Mouse (Mus musculus) neural tube, embryonic 11.5 days (tissue): ENCODE measurements around the gene Gm4894. TPM values are rescaled to one million over a fixed set of nuclear protein-coding genes. Genes with fewer than 3 reads are reported as not detected.

Experiments used
- ATAC-seq: fragments of 200-750 bp; cut with Nextera tagmentation; 2 replicates; pipeline ENCODE4 v1.8.0; 2017; ENCODE audit warnings: moderate number of reproducible peaks, mild to moderate bottlenecking, moderate TSS enrichment, moderate library complexity; ENCODE audit not compliant: insufficient read depth, low FRiP score, low TSS enrichment
- DNase-seq: peaks from one replicate; pipeline ENCODE4 v3.0.0-alpha.2; 2015; ENCODE audit warnings: low spot score
- H3K27ac ChIP-seq: fragments of 300-500 bp; sonication (generic); 2 replicates; pipeline ENCODE4 v1.5.1; 2014; ENCODE audit warnings: low read depth, mild to moderate bottlenecking, low read length
- H3K27me3 ChIP-seq: fragments of 300-500 bp; sonication (generic); 2 replicates; pipeline ENCODE4 v1.6.1; 2014; ENCODE audit warnings: mild to moderate bottlenecking, low read length, mixed read lengths; ENCODE audit not compliant: control insufficient read depth, insufficient read depth
- H3K36me3 ChIP-seq: fragments of 300-500 bp; sonication (generic); 2 replicates; pipeline ENCODE4 v1.6.1; 2014; ENCODE audit warnings: mild to moderate bottlenecking, low read length, moderate library complexity, mixed read lengths; ENCODE audit not compliant: control insufficient read depth, insufficient read depth
- H3K4me1 ChIP-seq: fragments of 300-500 bp; sonication (generic); 2 replicates; pipeline ENCODE4 v1.6.1; 2014; ENCODE audit warnings: low read length, mixed read lengths; ENCODE audit not compliant: control insufficient read depth, insufficient read depth
- H3K4me2 ChIP-seq: fragments of 300-500 bp; sonication (generic); 2 replicates; pipeline ENCODE4 v1.6.1; 2014; ENCODE audit warnings: low read depth, mild to moderate bottlenecking, moderate library complexity
- H3K4me3 ChIP-seq: fragments of 300-500 bp; sonication (generic); 2 replicates; pipeline ENCODE4 v1.5.1; 2014; ENCODE audit warnings: low read depth, low read length
- H3K9ac ChIP-seq: fragments of 300-500 bp; sonication (generic); 2 replicates; pipeline ENCODE4 v1.6.1; 2014; ENCODE audit warnings: mild to moderate bottlenecking, low read length
- H3K9me3 ChIP-seq: fragments of 300-500 bp; sonication (generic); 2 replicates; pipeline ENCODE4 v1.6.1; 2016; ENCODE audit warnings: low read length; ENCODE audit not compliant: control insufficient read depth
- WGBS: fragments of 180-500 bp; shearing (Covaris S2); extraction: QIAGEN DNeasy Blood & Tissue Kit; methylation state at CpG from one replicate; pipeline ENCODE4 v1.1.7; 2014; 5-methylcytosine and 5-hydroxymethylcytosine counted together
- polyA plus RNA-seq: library from polyadenylated mRNA; unstranded; fragments of >200 nt; fragmentation: Nextera tagmentation; extraction: Ambion mirVana; gene quantifications from 2 replicates; pipeline ENCODE4 v1.2.1, GENCODE M21; 2014

The Gm4894 gene
- polyA plus RNA-seq, 1 experiment from 2014 or later, result not detected

GRCm38 (mm10) chr9:49268949-49269348 lies 18.6 kb downstream of the Gm4894 start:
- Histone ChIP-seq H3K9me3 (no peaks in the 10 kb centered on the region), H3K4me1 (no peaks in the 10 kb centered on the region), H3K36me3 (no peaks in the 10 kb centered on the region), H3K4me2 (no peak overlapping the region), H3K27me3 (no peaks in the 10 kb centered on the region), H3K4me3 (no peak overlapping the region), H3K9ac (no peak overlapping the region), H3K27ac (no peak overlapping the region)
- WGBS, result 73% methylated on average over 7 of the region's 7 CpGs
- DNase-seq, result no peak
- ATAC-seq, result no peak

GRCm38 (mm10) chr9:49273566-49273965 lies 23.2 kb downstream of the Gm4894 start:
- DNase-seq, result peak; percentile 27
- Histone ChIP-seq H3K4me1 (no peaks in the 10 kb centered on the region), H3K9me3 (no peaks in the 10 kb centered on the region), H3K4me3 (no peak overlapping the region), H3K27ac (no peak overlapping the region), H3K4me2 (no peak overlapping the region), H3K27me3 (no peaks in the 10 kb centered on the region), H3K36me3 (no peaks in the 10 kb centered on the region), H3K9ac (no peak overlapping the region)
- WGBS, result 45% methylated on average over 7 of the region's 7 CpGs
- ATAC-seq, result no peak

- 69% methylated on average over 4 of the region's 4 CpGs for WGBS
- no peak for DNase-seq
Measured at GRCm38 (mm10) chr9:49275976-49276375, 25.6 kb downstream of the Gm4894 start.

GRCm38 (mm10) chr9:49276542-49277334 lies 26.4 kb downstream of the Gm4894 start:
- no peaks in the 10 kb centered on the region for H3K4me1 ChIP-seq
- H3K27ac ChIP-seq, result no peak overlapping the region
- H3K4me3 ChIP-seq, result no peak overlapping the region
- H3K36me3 ChIP-seq, result no peaks in the 10 kb centered on the region
- 91% methylated on average over 11 of the region's 11 CpGs for WGBS
- H3K4me2 ChIP-seq, result no peak overlapping the region
- no peak for ATAC-seq
- no peaks in the 10 kb centered on the region for H3K27me3 ChIP-seq
- DNase-seq, result no peak
- H3K9me3 ChIP-seq, result no peaks in the 10 kb centered on the region
- H3K9ac ChIP-seq, result no peak overlapping the region

More at GRCm38 (mm10) chr9:49275976-49276375, 25.6 kb downstream of the Gm4894 start:
- Histone ChIP-seq H3K4me1 (no peaks in the 10 kb centered on the region), H3K27me3 (no peaks in the 10 kb centered on the region), H3K9me3 (no peaks in the 10 kb centered on the region), H3K9ac (no peak overlapping the region), H3K27ac (no peak overlapping the region), H3K4me2 (no peak overlapping the region), H3K36me3 (no peaks in the 10 kb centered on the region), H3K4me3 (no peak overlapping the region)
- ATAC-seq, result no peak

GRCm38 (mm10) chr9:49295101-49295500 lies 44.8 kb downstream of the Gm4894 start:
- no peaks in the 10 kb centered on the region for H3K36me3 ChIP-seq
- no peak for ATAC-seq
- no peak overlapping the region for H3K9ac ChIP-seq
- no peak overlapping the region for H3K4me3 ChIP-seq
- no peak overlapping the region for H3K4me2 ChIP-seq
- 83% methylated on average over 1 of the region's 1 CpGs for WGBS
- no peaks in the 10 kb centered on the region; the same call in 1 of the 2 replicates for H3K9me3 ChIP-seq
- H3K27ac ChIP-seq, result no peak overlapping the region
- DNase-seq, result no peak
- no peaks in the 10 kb centered on the region for H3K4me1 ChIP-seq
- H3K27me3 ChIP-seq, result no peaks in the 10 kb centered on the region

- Histone ChIP-seq H3K4me3 (no peak overlapping the region), H3K4me1 (no peaks in the 10 kb centered on the region), H3K9me3 (no peaks in the 10 kb centered on the region), H3K9ac (no peak overlapping the region), H3K27me3 (no peaks in the 10 kb centered on the region), H3K27ac (no peak overlapping the region), H3K4me2 (no peak overlapping the region), H3K36me3 (no peaks in the 10 kb centered on the region)
- DNase-seq, result no peak
- ATAC-seq, result no peak
- 74% methylated on average over 3 of the region's 3 CpGs for WGBS
Measured at GRCm38 (mm10) chr9:49307576-49307975, 57.2 kb downstream of the Gm4894 start.

GRCm38 (mm10) chr9:49310821-49311220 lies 60.5 kb downstream of the Gm4894 start:
- Histone ChIP-seq H3K9ac (no peak overlapping the region), H3K4me3 (no peak overlapping the region), H3K4me1 (no peaks in the 10 kb centered on the region), H3K27ac (no peak overlapping the region), H3K9me3 (no peaks in the 10 kb centered on the region), H3K36me3 (no peaks in the 10 kb centered on the region), H3K4me2 (no peak overlapping the region), H3K27me3 (no peaks in the 10 kb centered on the region)
- ATAC-seq (no peak), DNase-seq (no peak)
- 76% methylated on average over 4 of the region's 4 CpGs for WGBS

- H3K36me3 ChIP-seq, result no peaks in the 10 kb centered on the region
- DNase-seq, result no peak
- H3K27ac ChIP-seq, result no peak overlapping the region
- ATAC-seq, result no peak
- H3K4me3 ChIP-seq, result no peak overlapping the region
- H3K4me2 ChIP-seq, result no peak overlapping the region
- no peaks in the 10 kb centered on the region for H3K4me1 ChIP-seq
- H3K9me3 ChIP-seq, result no peaks in the 10 kb centered on the region
- H3K27me3 ChIP-seq, result no peaks in the 10 kb centered on the region
- H3K9ac ChIP-seq, result no peak overlapping the region
Measured at GRCm38 (mm10) chr9:49318638-49319037, 68.3 kb downstream of the Gm4894 start.
